Mouse (Mus musculus): ENCODE results near the gene Eml5. TPM values are rescaled to one million over a fixed set of nuclear protein-coding genes. Genes with fewer than 3 reads are reported as not detected.
A peak's percentile ranks its signal among the peaks of the same experiment; 100 is the strongest.

Eml5 gene
- polyA plus RNA-seq, 1 experiment = 0.32 TPM

GRCm38 (mm10) chr12:98737801-98738350, 163.4 kb downstream of the Eml5 start:
- H3K27me3 ChIP-seq (ENCODE audit: control insufficient read depth, insufficient read depth, low read length) = no peaks in the 10 kb centered on the region
- 21% methylated on average over 7 of the region's 7 CpGs for WGBS
- peak overlapping the region; percentile 6 for H3K27ac ChIP-seq (ENCODE audit: insufficient read depth, low read depth, low read length)
- H3K36me3 ChIP-seq (ENCODE audit: control insufficient read depth, insufficient read depth, low read length) = no peaks in the 10 kb centered on the region
- TF ChIP-seq POLR2A (IDR thresholded peaks at IDR 0.05; ENCODE audit: low read depth, low read length) (no peak), CTCF (IDR thresholded peaks at IDR 0.05; ENCODE audit: extremely low read depth, insufficient read length, insufficient replicate concordance, low read depth, low read length) (no peak)
- peak overlapping the region; percentile 90 for H3K4me3 ChIP-seq (ENCODE audit: low read depth, low read length)
- peaks cover 14% of the 10 kb centered on the region for H3K4me1 ChIP-seq (ENCODE audit: control insufficient read depth, insufficient read depth, insufficient read length, low read length)

DNA sequence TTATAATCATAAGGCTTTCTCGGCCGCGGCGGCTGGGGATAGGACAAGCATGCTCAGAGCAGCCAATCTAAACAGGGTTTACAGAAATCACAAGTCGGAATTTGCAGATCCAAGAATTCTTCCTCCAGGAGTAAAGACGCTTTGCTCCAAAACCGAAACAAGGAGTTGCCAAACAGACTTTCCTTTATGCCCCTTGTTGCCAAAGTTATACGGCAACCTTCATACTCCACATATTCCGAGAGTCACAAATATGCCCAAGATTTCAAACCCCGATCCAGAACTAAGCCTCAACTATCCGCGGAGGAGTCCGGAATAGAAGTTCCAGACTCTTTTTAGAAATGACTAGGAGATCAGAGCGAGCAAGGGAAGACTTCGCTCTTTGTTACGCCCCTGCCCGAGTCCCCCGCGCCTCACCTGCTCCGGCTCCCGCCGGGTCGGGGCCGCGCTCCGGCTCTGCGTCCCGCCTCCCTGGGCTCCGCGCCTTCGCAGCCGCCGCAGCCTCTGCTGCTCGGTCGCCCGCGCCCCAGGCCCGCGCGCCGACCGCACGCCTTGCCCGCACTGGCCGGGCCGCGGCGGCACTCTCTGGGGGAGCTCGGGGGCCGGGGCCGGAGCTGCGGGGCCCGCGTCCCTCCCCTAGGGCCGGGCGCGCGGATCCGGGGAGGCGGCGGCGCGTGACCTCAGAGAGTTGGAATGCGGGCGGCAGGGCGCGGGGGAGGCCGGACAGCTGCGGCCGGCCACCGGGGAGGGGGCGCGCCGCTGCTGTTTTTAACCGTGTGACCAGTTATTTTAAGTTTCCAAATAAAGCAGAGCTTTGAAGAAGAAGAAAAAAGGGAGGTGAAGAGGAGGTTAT, 164.1 kb downstream of the Eml5 start, which contains the start of gene Ptpn21:
Ptpn21 (minus strand) TSS at position 455 of the 850 bp plus-strand sequence.
- TF ChIP-seq CTCF (IDR thresholded peaks at IDR 0.05; ENCODE audit: extremely low read depth, insufficient read length, insufficient replicate concordance, low read depth, low read length) = no peak
- TF ChIP-seq POLR2A (IDR thresholded peaks at IDR 0.05; ENCODE audit: low read depth, low read length) = no peak
- peak within 1 kb of the TSS; percentile 85 for H3K27ac ChIP-seq (ENCODE audit: insufficient read depth, low read depth, low read length)
- under 1% methylated on average over 75 of the region's 75 CpGs for WGBS

More for the DNA sequence above, 164.1 kb downstream of the Eml5 start, which contains the start of gene Ptpn21:
- H3K36me3 ChIP-seq (ENCODE audit: control insufficient read depth, insufficient read depth, low read length) = no peaks in the 10 kb centered on the region
- no peaks in the 10 kb centered on the region for H3K27me3 ChIP-seq (ENCODE audit: control insufficient read depth, insufficient read depth, low read length)
- peaks cover 14% of the 10 kb centered on the region for H3K4me1 ChIP-seq (ENCODE audit: control insufficient read depth, insufficient read depth, insufficient read length, low read length)
- peak within 1 kb of the TSS; percentile 90 for H3K4me3 ChIP-seq (ENCODE audit: low read depth, low read length)

Other genes with a start within 250 kb of the Eml5 start
- 9.6 and 24.7 TPM in 2 replicates for gene Ptpn21, start 164.1 kb downstream of the Eml5 start, polyA plus RNA-seq (2012; rRNA removed)
- 6.7 and 14.8 TPM in 2 replicates for gene Zc3h14, start 154.5 kb downstream of the Eml5 start, polyA plus RNA-seq (2012; rRNA removed)
- gene Ttc8, start 19.1 kb upstream of the Eml5 start, polyA plus RNA-seq (2012; rRNA removed) = 2.3 and 3.5 TPM in 2 replicates